Mouse (Mus musculus): ENCODE data around the gene Cachd1.

DNA sequence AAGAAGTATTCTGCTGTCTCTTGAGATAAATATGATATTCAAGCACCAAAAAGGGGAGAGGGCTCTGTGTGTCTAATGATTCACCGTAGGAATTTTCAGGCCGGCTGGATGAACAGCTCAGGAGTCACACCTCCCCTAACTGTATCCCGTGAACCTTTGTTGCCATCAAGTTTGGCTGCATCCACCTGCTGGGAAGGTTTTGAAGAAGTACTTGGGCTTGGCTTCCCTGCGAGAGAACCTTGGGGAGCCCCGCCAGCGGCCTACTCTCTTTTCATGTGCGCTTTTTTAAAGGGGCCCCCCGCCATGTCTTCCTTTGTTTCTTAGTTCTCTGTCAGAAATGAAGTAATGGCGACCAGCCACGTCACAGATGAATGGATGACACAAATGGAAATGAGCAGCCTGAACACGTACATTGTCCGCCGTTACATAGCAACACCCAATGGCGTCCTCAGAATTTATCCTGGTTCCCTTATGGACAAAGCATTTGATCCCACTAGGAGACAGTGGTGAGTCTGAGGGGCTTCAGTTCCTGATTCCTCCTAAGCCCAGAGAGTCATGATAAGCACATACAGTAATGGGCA is 198.1 kb downstream of the Cachd1 start:
- no peak for TF ChIP-seq CTCF (IDR thresholded peaks at IDR 0.05)
- TF ChIP-seq POLR2A (IDR thresholded peaks at IDR 0.05; ENCODE audit: insufficient read depth, low read depth, low read length) = no peak

All from heart, adult 2 months (tissue).